Mouse (Mus musculus) cortical plate, adult 2 months (tissue): ENCODE data around the gene Bcl9.

Experiments
- CTCF ChIP-seq: fragments of 200-500 bp; IDR thresholded peaks from 2 replicates; pipeline ENCODE4 v1.5.1; 2011; ENCODE audit warnings: mild to moderate bottlenecking, control low read depth, low read length; ENCODE audit not compliant: insufficient read depth; ENCODE audit errors: extremely low read depth
- POLR2A ChIP-seq: fragments of 200-500 bp; IDR thresholded peaks from 2 replicates; pipeline ENCODE4 v1.6.1; 2011; ENCODE audit warnings: mild to moderate bottlenecking, low read length, control low read depth; ENCODE audit not compliant: insufficient read depth; ENCODE audit errors: extremely low read depth

DNA sequence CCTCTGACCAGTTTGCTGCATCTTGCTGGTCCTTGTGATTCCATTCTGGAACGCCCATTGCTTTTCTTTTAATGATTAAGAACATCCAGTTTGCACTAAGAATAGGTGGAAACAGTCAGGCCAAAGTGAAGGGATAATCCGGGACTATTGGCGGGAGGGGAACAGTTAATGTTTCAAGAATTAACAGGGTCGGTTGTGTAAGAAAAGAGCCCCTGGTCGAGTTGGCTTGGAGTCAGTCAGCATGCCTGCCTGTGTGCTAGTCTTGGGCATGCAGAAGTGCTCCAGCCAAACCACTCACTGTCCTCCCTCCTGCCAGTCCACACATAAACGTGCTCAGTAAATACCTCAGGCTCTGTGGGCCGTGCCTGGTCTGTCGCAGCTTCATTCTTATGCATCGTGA, 125.5 kb downstream of the Bcl9 start:
- TF ChIP-seq POLR2A (no peak), CTCF (no peak)
